Mouse (Mus musculus) liver, embryonic 14.5 days (tissue): ENCODE data around the gene Prpf6. TPM values are rescaled to one million over a fixed set of nuclear protein-coding genes. Genes with fewer than 3 reads are reported as not detected.

ENCODE experiments used
- ATAC-seq: fragments of 200-750 bp; cut with Nextera tagmentation; 2 replicates; pipeline ENCODE4 v1.8.0; 2017; ENCODE audit warnings: moderate number of reproducible peaks, mild to moderate bottlenecking, moderate library complexity; ENCODE audit not compliant: insufficient read depth
- DNase-seq, 3 experiments: peaks; one replicate each; pipeline ENCODE4 v3.0.0-alpha.2; 2012 to 2013; ENCODE audit warnings: low read depth in 3 of 3, low spot score in 3 of 3
- H3K27ac ChIP-seq: fragments of 300-500 bp; sonication (generic); 2 replicates; pipeline ENCODE4 v1.5.1; 2014; ENCODE audit warnings: moderate library complexity, mild to moderate bottlenecking, control low read depth, inconsistent platforms
- H3K27me3 ChIP-seq: fragments of 300-500 bp; sonication (generic); 2 replicates; pipeline ENCODE4 v1.6.1; 2014; ENCODE audit warnings: mild to moderate bottlenecking, low read length, moderate library complexity; ENCODE audit not compliant: control insufficient read depth, insufficient read depth
- H3K36me3 ChIP-seq: fragments of 300-500 bp; sonication (generic); replicated peaks from 2 replicates; pipeline ENCODE4 v1.6.1; 2014; ENCODE audit warnings: low read depth; ENCODE audit not compliant: control insufficient read depth, insufficient read depth
- H3K4me1 ChIP-seq, 2 experiments: fragments of 200-500 bp in 1 of 2; fragments of 300-500 bp in 1 of 2; sonication (generic) in 1 of 2; replicated peaks; 2 replicates each; pipeline ENCODE4 v1.6.1; 2012 to 2014; ENCODE audit warnings: antibody characterized with exemption in 1 of 2, inconsistent platforms in 1 of 2, low read length in 1 of 2; ENCODE audit not compliant: control insufficient read depth in 2 of 2, insufficient read depth in 2 of 2
- H3K4me2 ChIP-seq: fragments of 300-500 bp; sonication (generic); 2 replicates; pipeline ENCODE4 v1.6.1; 2014; ENCODE audit warnings: low read depth, mild to moderate bottlenecking, control low read depth, moderate library complexity
- H3K4me3 ChIP-seq, 2 experiments: fragments of 200-500 bp in 1 of 2; fragments of 300-500 bp in 1 of 2; sonication (generic) in 1 of 2; 2 replicates each; pipeline ENCODE4 v1.5.1; 2012 to 2014; ENCODE audit warnings: low read depth in 2 of 2, low read length in 2 of 2, mild to moderate bottlenecking in 2 of 2, control low read depth in 1 of 2, inconsistent platforms in 1 of 2, moderate library complexity in 1 of 2; ENCODE audit not compliant: insufficient read depth in 1 of 2
- H3K9ac ChIP-seq: fragments of 300-500 bp; sonication (generic); replicated peaks from 2 replicates; pipeline ENCODE4 v1.6.1; 2014; ENCODE audit warnings: mild to moderate bottlenecking, control low read depth, moderate library complexity
- H3K9me3 ChIP-seq: fragments of 300-500 bp; sonication (generic); 2 replicates; pipeline ENCODE4 v1.6.1; 2016; ENCODE audit warnings: low read length, mixed read lengths; ENCODE audit not compliant: control insufficient read depth
- CTCF ChIP-seq: IDR thresholded peaks from 2 replicates; pipeline ENCODE4 v1.5.1; 2016; ENCODE audit warnings: antibody characterized with exemption, low read depth, control low read depth
- EP300 ChIP-seq: IDR thresholded peaks from 2 replicates; pipeline ENCODE4 v1.6.1; 2016; ENCODE audit warnings: antibody characterized with exemption, low read depth
- WGBS: fragments of 180-500 bp; shearing (Covaris S2); extraction: QIAGEN DNeasy Blood & Tissue Kit; methylation state at CpG from one replicate; pipeline ENCODE4 v1.1.7; 2014; ENCODE audit not compliant: insufficient replicate concordance; 5-methylcytosine and 5-hydroxymethylcytosine counted together
- polyA plus RNA-seq, 2 experiments: library from polyadenylated mRNA; depleted of rRNA in 1 of 2; stranded (reverse) in 1 of 2; unstranded in 1 of 2; fragments of >200 nt; fragmentation: Nextera tagmentation in 1 of 2; extraction: Ambion mirVana in 1 of 2; gene quantifications; 2 replicates each; pipeline versions ENCODE4 v1.2.1 to v1.2.3; 2012 to 2014

Gene Prpf6
- polyA plus RNA-seq (2012; rRNA removed): 9.5 and 15.7 TPM in 2 replicates
- polyA plus RNA-seq (2014; fragmentation: Nextera tagmentation; extraction: Ambion mirVana): 22.3 and 25.9 TPM in 2 replicates

GRCm38 (mm10) chr2:181591528-181592085 lies at the start of gene Prpf6:
TSS of gene Prpf6 (plus strand) at chr2:181591868.
- 9% methylated on average over 5 of the region's 5 CpGs for WGBS
- Histone ChIP-seq H3K27ac (peak within 1 kb of the TSS; percentile 41), H3K9ac (peak within 1 kb of the TSS; percentile 85), H3K36me3 (peaks cover 3% of the 10 kb centered on the region), H3K4me1 (peaks cover 13 to 17% of the 10 kb centered on the region in 2 experiments), H3K4me2 (peak within 1 kb of the TSS; percentile 85), H3K27me3 (no peaks in the 10 kb centered on the region), H3K4me3 (peak within 1 kb of the TSS; percentile 56 to 71), H3K9me3 (no peaks in the 10 kb centered on the region)
- ATAC-seq: peak; percentile 13; the same call in 1 of the 2 replicates
- no peak for DNase-seq
- TF ChIP-seq CTCF: no peak
- TF ChIP-seq EP300: no peak

GRCm38 (mm10) chr2:181546142-181546541 lies 45.5 kb upstream of the Prpf6 start:
- Histone ChIP-seq H3K4me3 (no peak overlapping the region), H3K27me3 (no peaks in the 10 kb centered on the region), H3K36me3 (peaks cover 44% of the 10 kb centered on the region), H3K9me3 (no peaks in the 10 kb centered on the region), H3K27ac (peak overlapping the region; percentile 71), H3K4me2 (peak overlapping the region; percentile 47), H3K9ac (peak overlapping the region; percentile 18; the same call in 1 of the 2 replicates), H3K4me1 (peaks cover 15 to 19% of the 10 kb centered on the region in 2 experiments)
- peak; percentile 47 to 51 (median 49) for DNase-seq
- TF ChIP-seq CTCF (no peak), EP300 (peak; percentile 48)
- WGBS: 33% methylated on average over 7 of the region's 7 CpGs
- peak; percentile 72; the same call in 1 of the 2 replicates for ATAC-seq

GRCm38 (mm10) chr2:181548227-181548626 lies 43.4 kb upstream of the Prpf6 start:
- no peak for DNase-seq
- Histone ChIP-seq H3K9me3 (no peaks in the 10 kb centered on the region), H3K9ac (no peak overlapping the region), H3K27me3 (no peaks in the 10 kb centered on the region), H3K4me2 (no peak overlapping the region), H3K4me3 (no peak overlapping the region), H3K4me1 (peaks cover 15 to 19% of the 10 kb centered on the region in 2 experiments), H3K36me3 (peaks cover 56% of the 10 kb centered on the region), H3K27ac (no peak overlapping the region)
- TF ChIP-seq CTCF (no peak), EP300 (no peak)
- ATAC-seq: no peak
- 56% methylated on average over 1 of the region's 1 CpGs for WGBS

- DNase-seq (no peak), ATAC-seq (no peak)
- no peaks in the 10 kb centered on the region for H3K27me3 ChIP-seq
- no peak for TF ChIP-seq CTCF
- TF ChIP-seq EP300: no peak
- no peak overlapping the region for H3K27ac ChIP-seq
- H3K4me2 ChIP-seq: no peak overlapping the region
- peaks cover 56% of the 10 kb centered on the region for H3K36me3 ChIP-seq
- 83% methylated on average over 5 of the region's 5 CpGs for WGBS
- H3K4me3 ChIP-seq: no peak overlapping the region
- H3K4me1 ChIP-seq: peaks cover 15 to 19% of the 10 kb centered on the region in 2 experiments
- no peak overlapping the region for H3K9ac ChIP-seq
- H3K9me3 ChIP-seq: no peaks in the 10 kb centered on the region
Observed at GRCm38 (mm10) chr2:181548682-181549081, 43.0 kb upstream of the Prpf6 start.

GRCm38 (mm10) chr2:181550233-181550632 lies 41.4 kb upstream of the Prpf6 start:
- 72% methylated on average over 2 of the region's 2 CpGs for whole genome bisulfite sequencing
- Histone ChIP-seq H3K27ac (no peak overlapping the region), H3K4me1 (peaks cover 15% of the 10 kb centered on the region in 2 experiments), H3K4me2 (no peak overlapping the region), H3K36me3 (peaks cover 57% of the 10 kb centered on the region), H3K4me3 (no peak overlapping the region), H3K27me3 (no peaks in the 10 kb centered on the region), H3K9ac (no peak overlapping the region), H3K9me3 (no peaks in the 10 kb centered on the region)
- no peak for DNase-seq
- TF ChIP-seq CTCF (no peak), EP300 (no peak)
- no peak for ATAC-seq
